Mouse (Mus musculus): ENCODE measurements around the gene Scn4a. TPM values are rescaled to one million over a fixed set of nuclear protein-coding genes. Genes with fewer than 3 reads are reported as not detected.
A peak's percentile ranks its signal among the peaks of the same experiment; 100 is the strongest.
"Not testable (repeated sequence)": the region's sequence is repeated elsewhere in the genome, so short reads cannot be mapped to it uniquely, and the experiment has no call there.

Gene Scn4a
- total RNA-seq (2017): 0.05 TPM in 1 of 2 replicates, not detected in the other

DNA sequence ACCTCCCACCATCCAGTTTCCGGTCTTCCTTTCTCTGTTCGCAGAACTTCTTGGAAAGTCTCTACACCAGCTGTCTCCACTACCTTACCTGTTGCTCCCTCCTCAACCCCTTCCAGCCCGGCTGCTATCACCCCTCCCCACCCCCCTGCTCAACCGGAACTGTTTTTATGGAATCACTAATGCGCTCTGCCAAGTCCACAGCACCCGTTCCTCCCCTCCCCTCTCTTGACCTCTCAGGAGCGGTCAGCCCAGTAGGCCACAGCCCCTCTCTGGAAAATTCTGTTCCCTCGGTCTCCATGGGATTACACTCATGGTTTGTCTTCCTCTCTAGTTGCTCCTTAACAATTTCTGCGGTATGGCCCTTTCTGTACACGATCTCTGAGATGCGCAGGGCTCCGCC, at the start of gene Scn4a:
Gene Scn4a, minus strand, starts transcription at position 101 of the 400 bp plus-strand sequence.
- ATAC-seq (replicated peaks; ENCODE audit: low read depth, poor library complexity, severe bottlenecking): no peak

DNA sequence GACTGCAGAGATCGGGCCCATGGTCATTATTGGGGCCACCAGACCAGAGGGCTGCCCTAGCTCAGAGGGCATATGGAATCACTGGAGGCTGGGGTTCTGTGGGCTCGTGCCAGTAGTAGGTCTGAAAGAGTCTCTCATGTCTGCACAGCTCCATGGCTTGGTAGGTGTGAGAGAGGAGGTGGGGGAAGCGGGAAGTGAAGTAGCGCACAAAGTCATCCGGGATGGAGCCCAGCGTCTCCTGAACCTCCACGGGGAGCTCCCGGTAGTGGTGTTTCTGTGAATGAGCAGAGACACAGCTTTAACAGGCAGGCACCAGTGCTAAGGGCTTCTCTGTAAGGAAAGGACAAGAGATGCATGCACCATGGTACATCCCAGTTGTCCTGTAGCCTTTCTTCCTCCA, 45.4 kb upstream of the Scn4a start:
- no peak for ATAC-seq (replicated peaks; ENCODE audit: low read depth, poor library complexity, severe bottlenecking)

DNA sequence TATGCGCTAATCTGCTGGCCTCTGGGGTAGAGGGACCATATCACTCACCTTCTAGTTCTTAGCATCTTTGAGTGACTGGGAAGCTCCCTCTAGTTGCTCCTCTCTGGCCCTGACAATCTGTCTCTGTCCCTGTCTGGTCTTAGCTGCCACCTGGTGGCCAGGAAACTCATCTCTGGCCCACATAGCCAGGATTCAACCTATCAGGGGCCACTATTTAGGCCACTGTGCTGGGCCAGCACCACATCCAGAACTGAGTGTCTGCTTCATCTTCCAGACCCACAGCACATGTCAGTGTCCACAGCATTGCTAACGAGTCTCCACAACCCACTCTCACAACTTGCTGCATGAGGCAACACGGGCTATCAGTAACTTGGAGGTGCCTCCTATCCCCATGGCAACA, 44.6 kb upstream of the Scn4a start:
- ATAC-seq (replicated peaks; ENCODE audit: low read depth, poor library complexity, severe bottlenecking): no peak; the same call in 1 of the 2 replicates

DNA sequence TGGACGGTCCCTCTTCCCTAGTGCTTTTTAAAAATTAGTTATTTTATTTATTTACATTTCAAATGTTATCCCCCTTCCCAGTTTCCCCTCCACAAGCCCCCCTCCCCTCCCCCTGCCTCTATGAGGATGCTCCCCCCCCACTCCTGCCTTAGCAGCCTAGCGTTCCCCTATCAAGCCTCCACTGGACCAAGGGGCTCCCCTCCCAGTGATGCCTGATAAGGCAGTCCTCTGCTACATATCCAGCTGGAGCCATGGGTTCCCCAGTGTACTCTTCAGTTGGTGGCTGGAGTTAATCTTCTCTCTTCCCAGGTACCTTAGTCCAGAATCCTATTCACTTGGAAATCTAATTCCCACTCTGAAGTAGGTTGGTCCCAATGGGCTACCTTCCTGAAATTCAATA, 41.0 kb upstream of the Scn4a start:
- not testable (repeated sequence) for ATAC-seq (replicated peaks; ENCODE audit: low read depth, poor library complexity, severe bottlenecking)

DNA sequence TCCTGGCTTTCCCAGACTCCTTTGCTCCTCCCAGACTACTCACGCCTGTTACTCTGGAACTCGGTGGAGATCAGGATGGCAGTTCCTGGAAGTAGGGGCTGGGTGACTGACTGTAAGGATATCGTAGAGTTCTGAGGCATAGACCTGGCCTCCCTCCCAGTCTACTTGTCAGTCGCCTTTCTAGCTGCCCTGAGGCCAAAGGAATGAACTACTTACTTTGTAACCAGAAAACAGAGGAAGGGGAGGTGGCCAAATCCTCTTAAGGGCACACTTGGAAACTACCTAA, 40.2 kb upstream of the Scn4a start:
- ATAC-seq (replicated peaks; ENCODE audit: low read depth, poor library complexity, severe bottlenecking): no peak

DNA sequence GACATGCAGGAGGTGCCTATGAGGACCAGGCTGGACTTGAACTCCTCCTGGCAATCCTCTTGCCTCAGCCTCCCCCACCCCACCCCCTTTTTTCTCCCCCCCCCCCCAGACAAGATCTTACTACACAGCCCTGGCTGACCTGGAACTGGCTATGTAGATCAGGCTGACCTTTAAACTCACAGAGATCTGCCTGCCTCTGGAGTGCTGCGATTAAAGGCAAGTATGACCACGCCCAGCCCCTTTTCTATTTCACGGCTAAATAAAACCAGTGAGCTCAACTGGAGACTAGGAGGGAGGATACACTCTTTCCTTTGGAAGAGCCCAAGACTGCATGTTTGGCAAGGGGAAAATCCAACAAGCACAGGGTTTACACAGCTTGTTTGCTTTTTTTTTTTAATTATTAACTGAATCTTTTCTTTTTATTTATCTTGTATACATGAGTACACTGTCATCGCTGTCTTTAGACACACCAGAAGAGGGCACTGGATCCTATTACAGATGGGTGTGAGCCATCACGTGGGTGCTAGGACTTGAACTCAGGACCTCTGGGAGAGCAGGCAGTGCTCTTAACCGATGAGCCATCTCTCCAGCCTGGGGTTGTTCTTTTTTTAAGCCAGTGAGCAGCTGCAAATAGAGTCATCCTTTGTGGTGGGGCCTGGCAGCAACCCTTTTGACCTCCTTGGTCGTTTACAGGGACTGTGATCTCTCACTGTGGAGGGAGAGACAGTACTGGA, 39.7 kb upstream of the Scn4a start:
- no peak for ATAC-seq (replicated peaks; ENCODE audit: low read depth, poor library complexity, severe bottlenecking)

DNA sequence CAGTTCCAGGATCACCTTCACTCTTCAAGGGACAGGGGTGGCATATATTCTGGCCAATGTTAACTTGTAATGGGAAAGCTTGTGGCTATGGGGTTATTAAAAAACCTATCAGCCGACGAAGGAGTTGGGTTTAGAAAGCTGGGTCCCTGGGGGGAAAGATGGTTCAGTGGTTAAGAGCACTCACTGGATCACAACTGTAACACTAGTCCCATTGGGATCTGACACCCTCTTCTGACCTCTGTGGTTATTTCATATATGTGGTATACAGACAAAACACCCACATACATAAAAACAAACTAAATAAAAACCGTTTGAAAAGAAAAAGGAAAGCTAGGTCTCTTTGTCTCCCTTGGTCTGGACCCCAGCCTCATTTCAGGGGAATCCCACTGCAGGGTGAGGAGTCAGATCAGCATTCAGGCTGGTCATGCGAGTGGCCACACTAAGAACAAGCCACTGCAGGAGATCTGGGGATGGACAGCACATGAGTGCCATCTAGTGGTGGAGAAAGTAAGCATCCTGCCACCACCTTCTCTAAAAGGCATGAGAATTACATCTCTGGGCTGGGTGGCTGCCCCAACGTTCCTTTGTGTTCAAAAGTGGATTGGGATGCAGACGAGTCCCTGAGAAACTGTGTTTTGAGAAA, 38.6 kb upstream of the Scn4a start:
- peak; percentile 73 for ATAC-seq (replicated peaks; ENCODE audit: low read depth, poor library complexity, severe bottlenecking)

DNA sequence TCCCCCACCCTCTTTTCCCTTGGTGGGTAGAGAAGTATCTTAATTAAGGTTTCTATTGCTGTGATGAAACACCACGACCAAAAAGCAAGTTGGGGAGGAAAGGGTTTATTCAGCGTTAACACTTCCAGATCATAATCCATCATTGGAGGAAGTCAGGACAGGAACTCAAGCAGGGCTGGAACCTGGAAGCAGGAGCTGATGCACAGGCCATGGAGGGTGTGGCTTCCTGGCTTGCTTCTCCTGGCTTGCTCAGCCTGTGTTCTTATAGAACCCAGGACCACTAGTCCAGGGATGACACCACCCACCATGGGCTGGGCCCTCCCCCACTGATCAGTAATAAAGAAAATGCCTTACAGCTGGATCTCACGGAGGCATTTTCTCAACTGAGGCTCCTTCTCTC, 37.7 kb upstream of the Scn4a start:
- ATAC-seq (replicated peaks; ENCODE audit: low read depth, poor library complexity, severe bottlenecking): no peak

DNA sequence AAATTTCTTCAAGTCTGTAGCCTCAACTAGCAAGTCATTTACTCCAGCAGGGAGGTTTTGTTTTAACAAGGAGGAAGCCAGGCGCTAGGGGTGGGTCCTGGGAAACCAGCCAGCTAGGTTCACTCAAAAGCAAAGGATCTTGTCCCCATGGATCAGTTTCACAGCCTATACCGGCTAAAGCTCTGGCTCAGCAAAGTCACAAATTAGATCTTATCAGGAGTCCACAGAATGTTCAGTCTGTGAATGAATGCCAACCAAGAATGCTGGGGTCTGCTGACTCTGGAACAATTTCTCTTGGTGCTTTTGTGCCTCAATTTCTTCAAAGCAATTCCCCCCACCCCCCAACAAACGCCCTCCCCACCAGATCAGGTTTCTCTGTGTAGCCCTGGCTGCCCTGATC, 36.5 kb upstream of the Scn4a start:
- ATAC-seq (replicated peaks; ENCODE audit: low read depth, poor library complexity, severe bottlenecking): no peak

DNA sequence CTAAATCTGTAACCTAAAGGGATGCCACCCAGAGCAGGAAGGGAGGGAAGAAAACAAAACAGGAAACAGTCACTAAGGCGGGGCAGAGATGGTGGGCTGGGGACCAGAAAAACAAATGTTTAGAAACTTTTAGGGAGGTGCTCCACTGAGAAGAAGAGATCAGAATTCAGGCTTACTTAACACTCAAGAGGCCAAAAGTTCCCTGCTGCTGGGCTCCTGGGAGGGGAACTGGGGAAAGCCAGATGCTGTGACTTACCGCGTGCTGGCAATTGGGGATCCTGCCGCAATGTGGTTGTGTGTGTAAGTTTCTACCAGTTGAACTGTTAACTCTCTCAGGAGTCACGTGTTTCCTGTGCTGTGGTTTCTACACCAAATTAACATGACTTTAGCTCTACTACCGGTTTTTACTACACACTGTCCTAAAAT, 34.7 kb upstream of the Scn4a start, which contains the start of gene Icam2:
Gene Icam2, minus strand, starts transcription at position 285 of the 426 bp plus-strand sequence.
- peak; percentile 70 for ATAC-seq (replicated peaks; ENCODE audit: low read depth, poor library complexity, severe bottlenecking)

DNA sequence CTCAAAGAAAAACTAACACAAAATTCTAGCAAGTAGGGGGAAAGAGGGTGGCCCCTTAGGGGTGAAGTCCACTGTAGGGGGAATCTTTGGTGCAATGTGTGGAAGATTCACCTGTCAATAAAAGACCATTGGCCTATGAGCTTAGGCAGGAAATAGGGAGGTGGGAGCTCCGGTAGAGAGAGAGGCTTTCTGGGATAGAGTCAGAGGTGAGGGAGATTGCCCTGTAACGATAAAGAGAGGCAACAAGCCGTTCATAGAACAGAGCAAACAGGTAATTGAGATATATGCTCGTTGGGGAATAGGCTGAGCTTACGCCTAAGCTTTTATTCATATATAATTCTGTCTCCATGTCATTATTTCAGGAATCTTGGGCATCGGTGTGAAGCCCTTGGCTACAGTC, 33.9 kb upstream of the Scn4a start:
- 0 out of 2 replicates have a peak, but pooled peaks have one; percentile 19 for ATAC-seq (replicated peaks; ENCODE audit: low read depth, poor library complexity, severe bottlenecking)

DNA sequence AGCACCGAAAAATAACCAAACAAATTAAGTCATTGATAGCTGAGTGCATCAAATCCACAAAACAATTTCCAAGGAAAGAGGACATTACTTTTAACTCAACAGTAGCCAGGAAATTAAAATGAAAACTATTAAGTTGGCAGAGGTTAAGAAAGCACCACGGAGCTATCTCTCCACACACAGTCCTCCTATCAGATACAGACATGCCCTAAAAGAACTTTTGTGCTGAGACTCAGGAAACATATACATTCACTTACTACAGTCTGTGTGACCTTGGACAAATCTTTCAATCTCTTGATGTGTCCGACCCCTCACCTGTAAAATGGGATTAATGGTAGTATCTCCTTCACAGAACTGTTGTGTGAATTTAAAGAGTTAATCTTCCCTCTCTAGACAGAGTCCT, 33.3 kb upstream of the Scn4a start:
- no peak for ATAC-seq (replicated peaks; ENCODE audit: low read depth, poor library complexity, severe bottlenecking)

DNA sequence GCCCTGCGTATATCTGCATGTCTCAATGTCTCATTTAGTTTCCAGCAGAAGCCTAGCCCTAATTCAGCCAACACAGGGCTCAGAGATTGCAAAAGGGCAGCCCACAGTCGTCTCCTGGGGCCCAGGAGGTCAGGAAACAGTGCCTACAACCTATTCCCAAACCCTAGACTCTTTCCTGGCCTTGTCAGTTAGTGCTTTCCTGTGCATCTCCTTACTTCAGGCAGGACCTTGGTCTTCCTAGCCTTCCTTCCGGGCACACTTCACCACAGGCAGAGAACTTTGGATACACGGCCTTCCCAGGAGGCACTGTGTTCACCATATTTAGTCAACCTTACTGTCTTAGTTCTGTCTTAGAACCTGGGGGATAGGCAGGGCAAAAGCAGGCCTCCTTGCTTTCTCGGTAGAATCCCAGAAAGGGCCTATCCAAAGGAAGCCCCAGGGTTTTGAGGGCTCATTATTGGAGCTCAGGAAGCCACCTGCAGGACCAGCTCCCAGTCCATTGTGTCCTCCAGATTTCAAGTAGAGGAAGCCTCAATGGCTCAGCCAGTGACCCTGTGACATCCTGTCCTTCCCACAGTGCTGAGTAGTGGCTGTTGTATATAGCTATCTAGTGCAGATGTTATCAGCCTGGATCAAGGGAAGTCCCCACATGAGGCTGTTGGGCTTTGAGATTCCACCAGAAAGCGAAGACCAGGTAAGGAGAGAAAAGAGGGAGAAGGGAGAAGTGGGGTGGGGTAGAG, 30.1 kb upstream of the Scn4a start:
- no peak for ATAC-seq (replicated peaks; ENCODE audit: low read depth, poor library complexity, severe bottlenecking)

DNA sequence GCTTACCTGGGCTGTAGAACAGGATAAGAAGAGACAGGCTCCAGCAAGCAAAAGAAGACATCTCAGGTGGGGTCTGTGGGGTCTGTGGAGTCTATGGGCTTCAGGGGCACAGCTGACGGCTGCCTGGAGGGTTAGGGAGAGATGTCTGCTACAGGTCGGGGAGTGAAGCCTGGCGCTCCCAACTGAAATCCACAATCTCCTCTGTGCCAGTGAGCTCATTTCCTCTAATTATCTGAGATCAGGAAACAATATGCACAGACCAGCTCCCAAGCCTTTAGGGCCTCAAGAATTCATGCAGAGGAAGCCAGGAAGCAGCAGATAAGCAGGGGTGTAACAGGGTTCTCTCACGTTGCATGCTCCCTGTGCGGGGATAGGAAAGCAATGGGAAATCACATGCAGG, 29.3 kb upstream of the Scn4a start:
- ATAC-seq (replicated peaks; ENCODE audit: low read depth, poor library complexity, severe bottlenecking): peak; percentile 75

DNA sequence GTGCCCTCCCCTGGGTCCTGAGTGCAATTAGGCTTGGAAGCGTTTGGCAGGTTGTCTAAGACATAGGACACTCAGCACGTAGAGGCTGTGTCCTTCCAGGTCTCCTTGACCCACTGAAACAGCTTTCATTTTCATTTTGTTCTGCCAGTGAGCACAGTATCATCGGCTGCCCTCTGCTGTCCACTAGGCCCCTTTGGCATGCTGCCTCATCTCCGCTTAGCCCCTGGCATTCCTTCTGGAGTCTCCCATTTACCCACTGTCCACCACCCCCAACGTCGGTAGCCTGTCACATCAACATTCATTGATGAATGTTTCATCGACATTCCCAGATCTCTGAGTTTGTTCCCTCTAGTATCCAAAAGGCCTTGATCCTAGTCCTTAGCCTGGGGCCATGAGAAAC, 28.8 kb upstream of the Scn4a start:
- no peak for ATAC-seq (replicated peaks; ENCODE audit: low read depth, poor library complexity, severe bottlenecking)

DNA sequence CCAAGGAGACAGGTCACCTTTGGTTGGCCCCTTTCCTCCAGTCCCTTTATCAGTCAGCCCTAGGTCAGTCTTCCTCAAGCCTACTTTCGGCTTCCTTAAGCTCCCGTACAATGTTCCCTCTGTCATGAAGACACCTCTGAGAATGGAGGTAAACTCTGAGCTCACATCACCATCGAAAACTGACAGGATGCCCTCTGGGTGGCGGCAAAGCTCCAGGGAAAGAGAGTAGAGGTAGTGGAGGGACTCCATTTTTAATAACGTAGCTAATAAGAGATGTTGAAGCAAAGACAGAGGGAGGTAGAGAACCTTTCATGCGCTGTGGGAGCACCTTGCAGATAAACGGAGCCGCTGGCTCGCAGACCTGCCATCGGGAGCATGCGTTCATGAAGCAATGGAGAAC, 27.9 kb upstream of the Scn4a start:
- no peak for ATAC-seq (replicated peaks; ENCODE audit: low read depth, poor library complexity, severe bottlenecking)

DNA sequence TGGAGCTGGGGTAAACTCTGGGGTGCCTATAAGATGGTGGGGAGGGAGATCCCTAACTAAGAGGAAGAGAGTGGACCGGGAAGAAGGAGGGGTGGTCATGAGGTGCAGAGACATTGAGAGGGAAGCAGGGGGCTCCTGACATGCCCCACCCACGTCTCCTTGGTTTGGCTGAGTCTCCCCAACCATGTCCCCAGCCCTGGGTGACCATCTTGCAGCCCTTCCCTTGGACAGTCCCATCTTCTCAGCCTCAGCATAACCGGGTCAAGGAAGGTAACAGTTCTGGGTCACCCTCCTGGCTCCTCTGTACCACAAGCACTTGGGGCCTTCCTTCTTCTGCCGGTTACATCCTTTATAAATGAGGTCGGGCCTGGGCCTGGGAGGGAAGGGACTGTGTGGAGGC, 21.9 kb upstream of the Scn4a start:
- no peak for ATAC-seq (replicated peaks; ENCODE audit: low read depth, poor library complexity, severe bottlenecking)

DNA sequence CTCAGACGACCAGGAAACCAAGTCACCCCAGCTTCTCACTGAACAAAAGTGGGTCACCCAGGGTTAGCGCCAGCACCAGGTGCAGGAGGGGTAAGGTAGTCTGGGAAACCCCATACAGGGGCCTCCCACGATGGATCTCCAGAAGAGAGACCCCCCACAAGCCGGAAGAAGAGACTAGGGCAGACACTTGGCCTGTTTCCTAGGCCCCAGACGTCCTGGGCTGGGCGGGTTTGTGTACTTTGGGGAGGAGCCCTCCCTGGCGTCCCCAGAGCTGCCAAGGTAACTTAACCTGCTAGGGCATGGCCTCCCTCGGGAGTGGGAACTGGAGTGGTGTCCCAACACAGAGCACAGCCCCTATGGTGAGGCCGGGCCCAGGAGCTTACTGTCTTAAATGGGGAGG, 21.5 kb upstream of the Scn4a start:
- no peak for ATAC-seq (replicated peaks; ENCODE audit: low read depth, poor library complexity, severe bottlenecking)

DNA sequence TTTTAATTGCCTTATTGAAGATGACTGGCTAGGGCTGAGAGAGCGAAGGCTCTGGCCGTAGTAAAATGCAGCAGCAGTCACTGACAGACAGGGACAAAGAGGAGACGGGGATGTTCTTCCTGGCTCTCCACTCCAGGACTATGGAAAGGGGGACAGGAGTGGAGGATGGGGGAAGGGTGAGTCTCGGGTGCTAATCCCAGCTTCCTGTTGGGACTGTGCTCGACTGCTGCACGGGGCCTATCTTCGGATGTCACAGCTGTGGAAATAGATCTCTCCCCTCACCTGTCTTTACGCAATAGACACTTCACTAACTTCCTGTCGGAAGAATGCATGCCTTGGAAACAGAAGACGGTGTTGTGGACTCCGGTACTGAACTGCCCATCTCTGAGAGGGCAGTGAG, 20.9 kb upstream of the Scn4a start:
- no peak for ATAC-seq (replicated peaks; ENCODE audit: low read depth, poor library complexity, severe bottlenecking)

DNA sequence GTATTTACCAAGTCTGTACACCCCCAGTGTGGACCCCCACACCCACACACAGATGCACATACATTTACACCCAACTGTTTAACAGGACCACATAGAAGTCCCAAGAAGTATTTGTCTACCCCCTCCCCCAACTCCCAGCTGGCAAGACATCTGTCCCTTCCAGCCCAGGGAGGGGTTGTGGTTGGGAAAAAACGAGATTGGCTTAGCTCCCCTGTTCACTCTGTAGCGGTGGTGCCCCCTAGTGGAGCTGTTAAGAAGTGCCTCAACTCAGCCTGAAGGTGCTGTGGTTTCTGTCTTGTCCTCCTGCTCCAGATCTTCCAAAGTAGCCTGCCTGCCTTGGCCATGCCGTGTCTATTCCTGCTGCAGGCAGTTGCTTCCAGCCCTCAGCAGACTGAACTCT, 13.2 kb upstream of the Scn4a start:
- ATAC-seq (replicated peaks; ENCODE audit: low read depth, poor library complexity, severe bottlenecking): peak; percentile 84

DNA sequence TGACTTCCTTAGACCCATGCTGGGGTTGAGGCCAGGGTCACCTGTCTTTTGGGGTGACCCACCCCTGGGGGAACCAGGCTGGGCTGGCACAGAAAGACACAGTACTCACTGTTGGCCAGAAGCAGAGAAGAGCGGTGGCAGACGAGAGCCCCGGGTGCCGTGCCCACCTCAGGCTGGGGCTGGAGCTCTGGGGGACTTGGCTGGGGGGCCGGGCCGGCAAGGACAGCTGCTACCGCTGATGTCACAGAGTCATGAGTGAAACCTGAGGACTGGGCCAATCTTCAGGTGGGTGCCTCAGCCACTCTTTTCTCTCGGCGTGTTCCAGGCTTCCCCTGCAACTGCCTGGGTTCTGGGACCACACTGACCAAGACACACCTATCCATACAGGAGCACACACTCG, 12.3 kb upstream of the Scn4a start, which contains the start of gene Prr29:
Gene Prr29, plus strand, starts transcription at position 107 of the 400 bp plus-strand sequence.
- ATAC-seq (replicated peaks; ENCODE audit: low read depth, poor library complexity, severe bottlenecking): no peak
